Mouse (Mus musculus): ENCODE measurements around the gene Plekhg5. TPM values are rescaled to one million over a fixed set of nuclear protein-coding genes. Genes with fewer than 3 reads are reported as not detected.

Plekhg5 gene
- polyA plus RNA-seq, 1 experiment from 2014 or later, result 9.0 TPM

- Histone ChIP-seq H3K4me3 (ENCODE audit: low read depth, low read length) (peak within 1 kb of the TSS; percentile 33), H3K9ac (ENCODE audit: low read length) (no peak within 1 kb of the TSS), H3K36me3 (ENCODE audit: control insufficient read depth, insufficient read depth, low read length) (no peaks in the 10 kb centered on the region), H3K27me3 (replicated peaks; ENCODE audit: control insufficient read depth, insufficient read depth, low read length) (peaks cover 53% of the 10 kb centered on the region), H3K4me2 (ENCODE audit: low read length) (peak within 1 kb of the TSS; percentile 59), H3K4me1 (replicated peaks; ENCODE audit: control insufficient read depth, insufficient read depth, low read length) (0 out of 2 replicates have a peak, but pooled peaks cover 3% of the 10 kb centered on the region), H3K9me3 (ENCODE audit: control insufficient read depth, low read length) (no peaks in the 10 kb centered on the region), H3K27ac (ENCODE audit: low read depth) (no peak within 1 kb of the TSS)
- whole genome bisulfite sequencing, result 2% methylated on average over 48 of the region's 57 CpGs
- peak; percentile 81 for DNase-seq (ENCODE audit: low spot score)
- ATAC-seq (replicated peaks; ENCODE audit: low FRiP score, low TSS enrichment, low read depth), result peak; percentile 78
Observed at GRCm38 (mm10) chr4:152151966-152152544, 79.8 kb downstream of the Plekhg5 start, which contains the start of gene Espn. Gene Espn (minus strand): TSS chr4:152152371.

- DNase-seq (ENCODE audit: low spot score), result peak; percentile 98
- peak; percentile 14; the same call in 1 of the 2 replicates for ATAC-seq (replicated peaks; ENCODE audit: low FRiP score, low TSS enrichment, low read depth)
- Histone ChIP-seq H3K4me2 (ENCODE audit: low read length) (peak overlapping the region; percentile 29; the same call in 1 of the 2 replicates), H3K27me3 (replicated peaks; ENCODE audit: control insufficient read depth, insufficient read depth, low read length) (peaks cover 70% of the 10 kb centered on the region), H3K9me3 (ENCODE audit: control insufficient read depth, low read length) (no peaks in the 10 kb centered on the region), H3K4me3 (ENCODE audit: low read depth, low read length) (no peak overlapping the region), H3K9ac (ENCODE audit: low read length) (no peak overlapping the region), H3K36me3 (ENCODE audit: control insufficient read depth, insufficient read depth, low read length) (no peaks in the 10 kb centered on the region), H3K4me1 (replicated peaks; ENCODE audit: control insufficient read depth, insufficient read depth, low read length) (peaks cover 9% of the 10 kb centered on the region; the same call in 1 of the 2 replicates), H3K27ac (ENCODE audit: low read depth) (no peak overlapping the region)
- 1% methylated on average over 23 of the region's 23 CpGs for WGBS
Observed at GRCm38 (mm10) chr4:152153771-152154177, 81.5 kb downstream of the Plekhg5 start.

GRCm38 (mm10) chr4:152155019-152155418, 82.7 kb downstream of the Plekhg5 start:
- Histone ChIP-seq H3K9me3 (ENCODE audit: control insufficient read depth, low read length) (no peaks in the 10 kb centered on the region), H3K9ac (ENCODE audit: low read length) (no peak overlapping the region), H3K36me3 (ENCODE audit: control insufficient read depth, insufficient read depth, low read length) (no peaks in the 10 kb centered on the region), H3K4me2 (ENCODE audit: low read length) (no peak overlapping the region), H3K27ac (ENCODE audit: low read depth) (no peak overlapping the region), H3K4me1 (replicated peaks; ENCODE audit: control insufficient read depth, insufficient read depth, low read length) (peaks cover 15% of the 10 kb centered on the region; the same call in 1 of the 2 replicates), H3K4me3 (ENCODE audit: low read depth, low read length) (no peak overlapping the region), H3K27me3 (replicated peaks; ENCODE audit: control insufficient read depth, insufficient read depth, low read length) (peaks cover 73% of the 10 kb centered on the region)
- no peak for DNase-seq (ENCODE audit: low spot score)
- ATAC-seq (replicated peaks; ENCODE audit: low FRiP score, low TSS enrichment, low read depth), result no peak
- WGBS, result 72% methylated on average over 4 of the region's 4 CpGs

- H3K4me3 ChIP-seq (ENCODE audit: low read depth, low read length), result peak overlapping the region; percentile 13; the same call in 1 of the 2 replicates
- WGBS, result 18% methylated on average over 21 of the region's 21 CpGs
- H3K4me1 ChIP-seq (replicated peaks; ENCODE audit: control insufficient read depth, insufficient read depth, low read length), result peaks cover 12% of the 10 kb centered on the region; the same call in 1 of the 2 replicates
- H3K27me3 ChIP-seq (replicated peaks; ENCODE audit: control insufficient read depth, insufficient read depth, low read length), result peaks cover 70% of the 10 kb centered on the region
- DNase-seq (ENCODE audit: low spot score) (peak; percentile 81), ATAC-seq (replicated peaks; ENCODE audit: low FRiP score, low TSS enrichment, low read depth) (no peak)
- H3K27ac ChIP-seq (ENCODE audit: low read depth), result no peak overlapping the region
- H3K36me3 ChIP-seq (ENCODE audit: control insufficient read depth, insufficient read depth, low read length), result no peaks in the 10 kb centered on the region
- H3K4me2 ChIP-seq (ENCODE audit: low read length), result peak overlapping the region; percentile 34
- no peak overlapping the region for H3K9ac ChIP-seq (ENCODE audit: low read length)
- H3K9me3 ChIP-seq (ENCODE audit: control insufficient read depth, low read length), result no peaks in the 10 kb centered on the region
Observed at GRCm38 (mm10) chr4:152157779-152158584, 85.7 kb downstream of the Plekhg5 start.

- peaks cover 65% of the 10 kb centered on the region for H3K27me3 ChIP-seq (replicated peaks; ENCODE audit: control insufficient read depth, insufficient read depth, low read length)
- H3K9me3 ChIP-seq (ENCODE audit: control insufficient read depth, low read length), result no peaks in the 10 kb centered on the region
- H3K4me2 ChIP-seq (ENCODE audit: low read length), result peak within 1 kb of the TSS; percentile 34
- H3K4me1 ChIP-seq (replicated peaks; ENCODE audit: control insufficient read depth, insufficient read depth, low read length), result peaks cover 12% of the 10 kb centered on the region; the same call in 1 of the 2 replicates
- ATAC-seq (replicated peaks; ENCODE audit: low FRiP score, low TSS enrichment, low read depth) (no peak; the same call in 1 of the 2 replicates), DNase-seq (ENCODE audit: low spot score) (no peak)
- H3K9ac ChIP-seq (ENCODE audit: low read length), result no peak within 1 kb of the TSS
- no peak within 1 kb of the TSS for H3K27ac ChIP-seq (ENCODE audit: low read depth)
- 5% methylated on average over 35 of the region's 35 CpGs for WGBS
- no peaks in the 10 kb centered on the region for H3K36me3 ChIP-seq (ENCODE audit: control insufficient read depth, insufficient read depth, low read length)
- H3K4me3 ChIP-seq (ENCODE audit: low read depth, low read length), result peak within 1 kb of the TSS; percentile 13; the same call in 1 of the 2 replicates
Observed at GRCm38 (mm10) chr4:152158585-152159284, 86.4 kb downstream of the Plekhg5 start, which contains the start of gene Hes2. Gene Hes2 (plus strand): TSS chr4:152158867.

GRCm38 (mm10) chr4:152159285-152159678, 87.0 kb downstream of the Plekhg5 start:
- Histone ChIP-seq H3K27ac (ENCODE audit: low read depth) (no peak overlapping the region), H3K36me3 (ENCODE audit: control insufficient read depth, insufficient read depth, low read length) (no peaks in the 10 kb centered on the region), H3K27me3 (replicated peaks; ENCODE audit: control insufficient read depth, insufficient read depth, low read length) (peaks cover 62% of the 10 kb centered on the region), H3K9ac (ENCODE audit: low read length) (no peak overlapping the region), H3K4me2 (ENCODE audit: low read length) (0 out of 2 replicates have a peak overlapping the region, but pooled peaks have one; percentile 8), H3K4me3 (ENCODE audit: low read depth, low read length) (0 out of 2 replicates have a peak overlapping the region, but pooled peaks have one; percentile 13), H3K9me3 (ENCODE audit: control insufficient read depth, low read length) (no peaks in the 10 kb centered on the region), H3K4me1 (replicated peaks; ENCODE audit: control insufficient read depth, insufficient read depth, low read length) (peaks cover 12% of the 10 kb centered on the region; the same call in 1 of the 2 replicates)
- WGBS, result 2% methylated on average over 19 of the region's 19 CpGs
- no peak for DNase-seq (ENCODE audit: low spot score)
- ATAC-seq (replicated peaks; ENCODE audit: low FRiP score, low TSS enrichment, low read depth), result no peak

GRCm38 (mm10) chr4:152160748-152161147, 88.5 kb downstream of the Plekhg5 start:
- DNase-seq (ENCODE audit: low spot score), result no peak
- Histone ChIP-seq H3K4me2 (ENCODE audit: low read length) (no peak overlapping the region), H3K36me3 (ENCODE audit: control insufficient read depth, insufficient read depth, low read length) (no peaks in the 10 kb centered on the region), H3K9me3 (ENCODE audit: control insufficient read depth, low read length) (no peaks in the 10 kb centered on the region), H3K9ac (ENCODE audit: low read length) (no peak overlapping the region), H3K27me3 (replicated peaks; ENCODE audit: control insufficient read depth, insufficient read depth, low read length) (peaks cover 57% of the 10 kb centered on the region), H3K27ac (ENCODE audit: low read depth) (no peak overlapping the region), H3K4me3 (ENCODE audit: low read depth, low read length) (no peak overlapping the region), H3K4me1 (replicated peaks; ENCODE audit: control insufficient read depth, insufficient read depth, low read length) (peaks cover 12% of the 10 kb centered on the region; the same call in 1 of the 2 replicates)
- WGBS, result 40% methylated on average over 4 of the region's 4 CpGs
- peak; percentile 54; the same call in 1 of the 2 replicates for ATAC-seq (replicated peaks; ENCODE audit: low FRiP score, low TSS enrichment, low read depth)

GRCm38 (mm10) chr4:152161601-152162000, 89.3 kb downstream of the Plekhg5 start:
- Histone ChIP-seq H3K4me2 (ENCODE audit: low read length) (no peak overlapping the region), H3K9ac (ENCODE audit: low read length) (no peak overlapping the region), H3K4me3 (ENCODE audit: low read depth, low read length) (no peak overlapping the region), H3K27ac (ENCODE audit: low read depth) (no peak overlapping the region), H3K36me3 (ENCODE audit: control insufficient read depth, insufficient read depth, low read length) (no peaks in the 10 kb centered on the region), H3K9me3 (ENCODE audit: control insufficient read depth, low read length) (no peaks in the 10 kb centered on the region), H3K27me3 (replicated peaks; ENCODE audit: control insufficient read depth, insufficient read depth, low read length) (peaks cover 57% of the 10 kb centered on the region), H3K4me1 (replicated peaks; ENCODE audit: control insufficient read depth, insufficient read depth, low read length) (peaks cover 12% of the 10 kb centered on the region; the same call in 1 of the 2 replicates)
- ATAC-seq (replicated peaks; ENCODE audit: low FRiP score, low TSS enrichment, low read depth) (no peak), DNase-seq (ENCODE audit: low spot score) (no peak)
- 71% methylated on average over 6 of the region's 6 CpGs for WGBS
